Mouse (Mus musculus) T-cell, adult 2 months (primary cell): Measurements from ENCODE around the gene Hist2h2aa2.
"Not testable (repeated sequence)": the region's sequence is repeated elsewhere in the genome, so short reads cannot be mapped to it uniquely, and the experiment has no call there.

ENCODE experiments used
- DNase-seq: peaks from one replicate; pipeline ENCODE4 v3.0.0; 2022; ENCODE audit warnings: low spot score

Hist2h2aa2 gene

DNA sequence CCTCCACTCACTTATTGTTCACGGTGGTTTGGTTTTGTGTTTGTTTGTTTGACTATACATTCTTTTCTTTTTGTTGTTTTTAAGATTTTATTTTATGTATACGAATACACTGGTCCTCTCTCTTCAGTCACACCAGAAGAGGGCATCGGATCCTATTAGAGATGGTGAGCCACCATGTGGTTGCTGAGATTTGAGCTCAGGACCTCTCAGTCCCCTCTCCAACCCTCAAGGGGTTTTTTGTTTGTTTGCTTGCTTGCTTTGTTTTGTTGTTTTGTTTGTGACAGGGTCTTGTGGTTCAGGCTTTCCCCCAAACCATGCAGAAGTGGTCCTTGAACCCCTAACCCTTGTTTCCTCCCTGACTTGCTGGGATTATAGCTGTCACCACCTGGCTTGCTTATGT lies 21.5 kb upstream of the Hist2h2aa2 start:
- no peak for DNase-seq

DNA sequence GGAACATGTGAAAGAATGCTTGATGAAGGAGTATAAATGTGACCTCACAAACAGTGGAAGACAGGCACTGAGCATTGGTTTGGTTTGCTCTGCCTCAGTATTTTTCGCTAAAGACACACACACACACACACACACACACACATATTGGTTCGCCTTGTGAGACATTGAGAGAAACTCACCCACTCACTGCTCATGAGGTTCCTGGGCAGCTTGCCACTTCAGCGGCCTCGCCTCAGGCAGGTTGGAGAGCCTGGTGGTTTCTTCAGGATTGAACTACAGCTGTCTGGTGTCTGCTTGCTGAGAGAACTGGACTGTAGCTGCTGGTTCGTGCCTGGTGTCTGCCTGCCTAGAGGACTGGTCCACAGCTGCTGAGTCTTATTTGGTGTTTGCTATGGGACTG lies 20.1 kb upstream of the Hist2h2aa2 start:
- no peak for DNase-seq

DNA sequence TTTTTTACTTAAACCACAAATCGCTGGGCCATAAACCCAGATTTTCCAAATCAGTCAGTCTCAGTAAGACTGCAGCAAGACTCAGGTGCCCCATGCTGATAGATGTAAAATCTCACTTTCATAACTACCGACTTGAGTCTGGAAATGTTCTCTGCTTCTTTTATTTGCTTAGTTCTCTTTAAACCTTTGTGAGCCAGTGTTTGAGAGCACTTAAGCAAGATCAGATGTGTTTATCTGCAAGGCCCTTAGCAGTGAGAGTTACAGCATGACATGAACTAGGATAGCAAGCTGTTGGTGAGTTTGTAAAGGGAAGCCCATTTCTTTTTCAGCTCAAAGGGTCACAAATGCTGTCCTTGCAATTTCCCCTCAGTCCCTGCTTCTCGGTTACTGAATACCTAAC lies 17.1 kb upstream of the Hist2h2aa2 start:
- no peak for DNase-seq

DNA sequence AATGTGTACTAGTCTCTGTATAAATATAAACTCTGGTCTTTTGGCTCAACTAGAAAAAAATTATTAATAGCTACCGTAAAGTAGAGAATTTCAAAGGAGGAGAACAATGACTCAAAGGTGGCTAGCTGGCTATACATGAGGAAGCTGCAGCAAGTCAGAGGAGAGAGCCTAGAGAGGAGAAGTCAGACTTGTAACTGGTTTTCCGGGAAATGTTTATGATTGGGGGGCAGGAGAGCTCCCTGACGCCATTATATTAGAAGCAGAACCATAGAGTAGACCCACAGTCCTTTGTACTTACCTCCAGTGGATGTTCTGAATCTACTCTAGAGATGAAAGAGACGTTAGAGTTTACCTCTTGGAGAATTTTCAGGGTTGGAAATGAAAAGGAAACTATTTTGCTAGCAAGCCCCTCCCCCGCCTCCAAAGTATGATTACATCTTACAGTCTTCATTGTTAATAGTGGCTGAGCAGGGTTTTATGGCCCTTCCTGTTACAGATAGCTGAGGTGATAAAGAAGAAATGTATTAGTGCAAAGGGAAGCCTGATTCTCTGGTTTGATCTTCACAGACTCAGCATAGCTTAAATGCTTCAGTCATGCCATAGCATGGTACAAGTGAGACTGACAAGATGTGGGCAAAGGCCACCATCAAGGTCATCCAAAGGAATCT lies 16.0 kb upstream of the Hist2h2aa2 start:
- no peak for DNase-seq

DNA sequence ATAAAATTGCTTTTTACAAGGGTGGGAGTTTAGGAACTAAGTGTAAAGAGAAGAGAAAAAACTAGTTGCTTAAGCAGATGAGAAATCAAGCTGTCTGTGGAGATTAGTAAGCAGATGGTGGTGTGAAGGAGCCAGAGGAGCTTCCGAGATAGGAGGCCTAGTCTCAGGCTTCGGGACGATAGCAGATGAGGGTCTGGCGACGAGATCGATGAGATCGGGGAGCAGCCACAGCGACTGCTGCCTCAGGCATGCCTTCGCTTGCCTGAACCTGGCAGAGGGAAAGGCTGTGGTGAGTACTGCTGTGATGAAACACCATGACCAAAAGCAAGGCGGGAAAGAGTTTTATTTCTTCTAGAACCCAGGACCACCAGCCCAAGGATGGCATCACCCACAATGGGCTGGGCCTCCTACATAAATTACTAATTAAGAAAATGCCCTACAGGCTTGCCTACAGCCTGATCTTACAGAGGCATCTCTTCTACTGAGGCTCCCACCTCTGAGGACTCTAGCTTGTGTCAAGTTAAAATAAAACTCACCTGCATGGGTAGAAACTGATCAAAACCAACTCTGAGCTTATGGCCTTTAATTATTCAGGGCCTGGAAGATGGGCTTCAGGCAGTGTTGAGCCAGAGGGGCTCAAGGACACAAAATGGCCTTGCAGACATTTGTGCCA lies 14.7 kb upstream of the Hist2h2aa2 start:
- DNase-seq, result no peak

DNA sequence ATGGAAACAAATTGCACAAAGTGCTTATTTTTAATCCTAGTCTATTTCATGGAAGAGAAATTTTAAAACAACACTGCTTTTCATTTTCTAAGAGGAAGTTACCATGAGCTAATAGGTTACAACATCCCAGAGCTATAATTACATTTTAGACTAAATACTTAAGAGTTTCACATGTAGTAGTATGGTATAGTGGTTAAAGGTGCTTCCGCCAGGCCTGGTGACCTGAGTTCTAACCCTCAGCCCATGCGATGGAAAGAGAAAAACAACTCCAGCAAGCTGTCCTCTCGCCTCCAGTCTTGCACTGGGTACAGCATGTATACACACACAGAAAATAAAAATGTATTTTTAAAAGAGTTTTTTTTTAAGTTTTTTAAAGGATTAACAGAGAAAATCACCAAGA lies 11.7 kb upstream of the Hist2h2aa2 start:
- no peak for DNase-seq

DNA sequence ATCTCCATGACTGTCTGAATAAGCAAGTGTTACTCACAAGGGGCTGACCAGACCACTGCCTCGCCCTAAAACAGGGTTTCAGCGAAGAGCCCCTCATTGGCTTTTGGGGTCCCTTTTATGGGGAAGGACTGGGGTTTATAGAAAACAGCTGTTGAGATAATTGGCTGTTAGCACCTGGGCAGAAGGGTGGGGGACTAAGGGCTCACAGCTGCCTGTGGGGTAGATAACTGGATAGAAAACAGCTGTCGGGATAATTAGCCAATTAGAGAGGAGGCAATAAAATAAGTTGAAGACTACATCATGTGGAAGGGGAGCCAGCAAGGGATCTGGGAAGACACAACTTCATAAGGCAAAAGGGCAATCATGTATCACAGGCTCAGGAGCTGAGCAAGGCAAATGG lies 10.8 kb upstream of the Hist2h2aa2 start:
- no peak for DNase-seq

DNA sequence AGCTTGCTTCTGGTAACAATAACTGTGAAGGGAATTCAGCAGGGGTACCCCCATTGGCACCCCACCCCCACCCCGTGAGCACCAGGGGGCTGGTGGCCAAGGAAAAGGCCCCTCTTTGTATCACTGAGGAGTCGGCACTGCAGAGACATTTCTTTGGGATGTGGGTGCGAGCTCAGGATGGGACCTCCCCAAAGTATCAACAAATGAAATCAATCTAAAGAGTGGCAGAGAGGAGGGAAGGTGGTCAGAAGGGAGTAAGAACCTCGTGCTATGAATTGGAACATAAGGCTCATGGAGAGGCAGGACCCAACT lies 8.9 kb upstream of the Hist2h2aa2 start:
- no peak for DNase-seq

DNA sequence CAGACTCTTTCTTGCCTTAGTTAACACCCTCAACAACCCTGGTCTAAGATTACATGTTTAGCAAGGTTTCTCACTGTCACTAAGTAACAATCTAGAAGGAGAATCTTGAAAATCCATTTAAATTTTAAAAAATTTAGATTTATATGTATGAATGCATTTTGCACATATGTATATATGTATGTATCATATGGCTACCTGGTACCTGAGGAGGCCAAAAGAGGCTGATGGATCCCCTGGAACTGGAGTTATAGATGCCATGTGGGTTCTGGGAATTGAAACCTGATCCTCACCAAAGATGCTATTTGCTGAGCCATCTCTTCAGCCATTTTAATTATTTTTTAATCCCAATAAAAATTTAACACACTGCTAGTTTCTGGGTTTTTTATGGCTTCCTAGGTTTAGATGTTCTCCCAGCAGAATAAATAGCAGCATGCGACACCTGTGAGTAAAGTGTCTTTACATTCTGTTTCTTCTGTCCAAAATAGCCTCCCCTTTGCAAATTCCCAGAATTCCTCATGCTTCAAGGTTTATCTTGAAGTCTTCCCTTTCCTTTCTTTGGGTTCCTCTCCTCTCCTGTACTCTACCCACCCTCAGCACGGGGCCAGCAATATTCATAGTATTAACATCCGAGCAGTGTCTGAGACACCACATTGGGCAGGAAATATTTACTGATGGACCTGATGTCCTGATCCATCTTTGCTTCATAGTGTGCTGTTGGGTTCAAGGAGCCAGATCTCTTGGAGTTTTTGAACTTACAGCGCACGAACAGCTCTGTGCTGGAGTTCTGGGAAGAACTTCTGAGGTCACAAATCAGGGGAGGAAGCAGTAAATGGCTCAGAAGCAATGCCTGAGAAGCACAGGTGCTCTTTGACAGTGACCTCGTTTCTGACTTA lies 8.3 kb upstream of the Hist2h2aa2 start:
- DNase-seq, result no peak

DNA sequence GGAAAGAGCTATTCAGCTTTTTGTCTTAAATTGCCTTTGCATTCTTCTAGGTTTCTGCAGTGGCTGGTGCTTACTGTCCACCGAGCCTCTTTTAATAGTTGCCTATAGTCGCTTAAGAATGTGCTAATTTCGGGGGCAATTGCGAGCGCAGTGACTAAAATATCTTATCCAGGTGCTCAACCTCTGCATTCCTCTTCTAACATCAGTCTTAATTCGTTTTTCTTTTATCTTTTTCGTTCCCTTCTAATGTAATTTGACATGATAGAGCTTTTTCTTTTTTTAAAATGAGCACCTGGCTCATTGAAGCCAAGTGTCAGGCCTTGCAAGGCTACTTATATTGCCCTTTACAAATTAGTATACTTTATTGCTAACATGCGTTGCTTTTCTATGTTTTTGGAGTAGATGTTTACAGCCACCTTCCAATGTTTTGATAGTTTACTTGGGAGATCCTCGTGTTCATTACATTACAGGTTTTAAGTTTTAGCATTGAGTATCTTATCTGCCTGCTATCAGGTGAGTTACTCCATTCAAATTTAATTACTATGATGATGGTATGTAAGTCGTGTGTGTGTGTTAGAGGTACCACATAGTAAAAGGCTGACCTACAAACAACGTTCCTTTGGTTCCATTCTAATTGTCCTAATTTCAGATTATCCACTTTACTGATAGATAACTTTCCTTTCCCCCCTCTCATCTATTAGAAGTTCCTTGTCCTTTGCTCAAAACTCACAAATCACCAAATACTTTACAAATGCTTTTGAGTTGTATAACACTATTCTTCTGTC lies 7.5 kb upstream of the Hist2h2aa2 start:
- DNase-seq, result no peak

DNA sequence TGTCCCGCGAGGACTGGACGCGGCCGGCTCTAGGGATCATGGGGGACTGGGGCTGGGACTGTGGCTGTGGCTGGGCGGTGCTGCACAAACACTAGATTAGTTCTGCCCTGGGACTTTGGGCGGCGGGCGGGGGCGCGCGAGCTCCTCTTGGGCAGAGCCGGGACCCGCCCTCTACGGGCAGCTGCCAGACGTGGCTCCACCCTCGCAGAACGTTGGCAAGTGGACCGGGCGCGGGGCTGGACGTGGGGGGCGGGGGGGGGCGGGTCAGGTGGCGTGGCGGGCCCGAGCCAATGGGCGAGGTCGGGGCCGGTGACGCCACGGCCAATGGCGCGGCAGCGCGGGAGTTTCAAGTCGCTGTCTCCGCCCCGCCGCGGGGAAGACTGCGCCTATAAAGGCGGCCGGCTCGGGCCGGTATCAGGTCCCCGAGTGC lies 6.4 kb upstream of the Hist2h2aa2 start, which contains the start of gene Hist2h3c1:
Hist2h3c1 (plus strand) TSS at position 259 of the 430 bp plus-strand sequence.
- not testable (repeated sequence) for DNase-seq

DNA sequence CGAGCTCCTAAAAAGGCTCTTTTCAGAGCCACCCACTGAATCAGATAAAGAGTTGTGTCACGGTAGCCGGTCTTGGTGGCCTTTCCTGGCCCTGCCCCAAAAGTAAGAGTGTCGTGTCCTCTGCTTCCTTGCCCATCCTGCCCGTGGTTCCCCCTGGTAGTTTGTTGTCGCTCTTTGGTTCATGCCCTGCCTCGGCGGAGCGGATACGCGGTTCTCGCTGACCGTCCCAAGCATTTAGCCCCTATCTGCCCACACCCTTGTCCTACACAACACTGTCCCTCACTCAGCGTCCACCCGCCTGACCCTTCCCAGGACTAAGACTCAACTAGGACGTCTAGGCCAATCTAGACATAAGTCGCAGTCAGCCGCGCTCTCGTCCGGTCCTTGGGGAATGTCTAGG lies 5.9 kb upstream of the Hist2h2aa2 start:
- DNase-seq, result not testable (repeated sequence)

DNA sequence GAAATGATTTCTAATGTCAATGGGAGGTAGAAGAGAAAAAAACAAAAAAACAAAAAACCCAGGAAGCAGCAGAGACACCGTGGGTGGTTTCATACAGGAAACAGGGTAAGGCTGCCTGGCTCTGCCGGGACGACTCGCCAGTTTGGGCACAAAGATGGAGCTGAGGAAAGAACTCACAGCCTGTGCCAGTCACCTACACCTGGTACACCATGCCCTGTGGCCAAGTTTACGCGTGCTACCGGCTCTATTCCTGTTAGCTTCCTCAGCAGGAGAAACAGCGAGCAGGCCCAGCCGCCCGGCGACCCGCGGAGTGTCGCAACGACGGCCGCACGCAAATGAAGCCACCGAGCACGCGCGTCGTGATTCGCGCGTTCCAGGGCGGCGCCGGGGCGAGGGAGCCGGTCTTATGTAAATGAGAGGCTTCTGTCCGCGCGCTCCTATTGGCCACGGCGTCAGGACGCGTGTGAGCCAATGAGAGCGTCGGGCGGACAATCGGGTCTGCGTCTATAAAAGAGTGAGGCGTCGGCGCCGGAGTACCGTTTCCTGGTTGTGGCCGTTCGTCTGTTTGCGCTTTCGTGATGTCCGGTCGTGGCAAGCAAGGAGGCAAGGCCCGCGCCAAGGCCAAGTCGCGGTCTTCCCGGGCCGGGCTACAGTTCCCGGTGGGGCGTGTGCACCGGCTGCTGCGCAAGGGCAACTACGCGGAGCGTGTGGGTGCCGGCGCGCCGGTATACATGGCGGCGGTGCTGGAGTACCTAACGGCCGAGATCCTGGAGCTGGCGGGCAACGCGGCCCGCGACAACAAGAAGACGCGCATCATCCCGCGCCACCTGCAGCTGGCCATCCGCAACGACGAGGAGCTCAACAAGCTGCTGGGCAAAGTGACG lies 5.2 kb upstream of the Hist2h2aa2 start, which contains the start of gene Hist2h2aa1:
Hist2h2aa1 (plus strand) TSS at position 495 of the 884 bp plus-strand sequence.
- DNase-seq, result peak; percentile 82

DNA sequence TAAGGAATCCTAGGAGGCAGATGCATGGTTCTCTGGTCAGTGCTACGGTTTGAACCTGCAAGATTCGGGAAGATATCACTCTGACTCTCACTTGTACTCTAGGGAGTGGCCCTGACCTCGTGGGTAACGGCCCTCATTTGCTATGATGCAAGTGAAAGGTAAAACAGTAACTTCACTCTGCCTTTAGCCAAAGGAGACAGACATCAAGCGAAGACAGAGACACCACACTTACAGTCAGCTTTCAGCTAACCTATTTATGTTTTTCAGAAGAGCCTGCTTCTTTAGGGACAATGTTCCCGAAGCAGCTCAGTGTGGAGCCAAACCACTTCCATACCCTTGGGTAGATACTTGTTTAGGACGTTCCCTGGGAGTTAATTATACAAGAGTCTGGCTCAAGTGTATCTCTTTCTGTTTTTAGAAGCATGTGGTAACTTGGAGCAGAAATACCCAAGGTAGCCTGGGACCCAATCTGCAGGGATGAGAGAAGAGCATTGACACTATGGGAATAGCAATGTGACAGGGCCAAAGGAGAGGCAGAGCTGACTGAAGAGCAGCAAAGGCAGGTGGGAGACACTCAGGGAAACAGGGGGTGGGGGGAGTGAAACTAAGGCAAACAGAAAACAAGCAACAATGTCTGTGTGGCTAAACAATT lies 4.0 kb upstream of the Hist2h2aa2 start:
- DNase-seq, result no peak

DNA sequence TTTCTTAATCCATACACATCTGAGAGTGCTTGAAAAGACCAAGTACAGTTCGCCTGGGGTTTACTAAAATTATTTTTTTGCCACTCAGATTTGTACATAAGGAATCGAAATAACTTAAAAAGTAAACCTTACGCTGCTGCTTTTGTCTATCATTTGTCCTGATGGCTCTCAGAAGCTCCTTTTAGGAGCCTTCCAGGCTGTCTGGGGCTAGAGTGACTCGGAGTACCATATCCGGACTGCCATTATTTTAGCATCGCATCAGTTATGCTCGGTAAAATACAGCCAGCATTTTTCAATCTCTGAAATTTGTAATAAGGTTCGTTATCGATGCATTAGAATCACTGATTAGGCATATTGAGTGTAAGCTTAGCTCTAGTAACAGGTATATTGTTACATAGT lies 722 bp upstream of the Hist2h2aa2 start:
- no peak for DNase-seq

DNA sequence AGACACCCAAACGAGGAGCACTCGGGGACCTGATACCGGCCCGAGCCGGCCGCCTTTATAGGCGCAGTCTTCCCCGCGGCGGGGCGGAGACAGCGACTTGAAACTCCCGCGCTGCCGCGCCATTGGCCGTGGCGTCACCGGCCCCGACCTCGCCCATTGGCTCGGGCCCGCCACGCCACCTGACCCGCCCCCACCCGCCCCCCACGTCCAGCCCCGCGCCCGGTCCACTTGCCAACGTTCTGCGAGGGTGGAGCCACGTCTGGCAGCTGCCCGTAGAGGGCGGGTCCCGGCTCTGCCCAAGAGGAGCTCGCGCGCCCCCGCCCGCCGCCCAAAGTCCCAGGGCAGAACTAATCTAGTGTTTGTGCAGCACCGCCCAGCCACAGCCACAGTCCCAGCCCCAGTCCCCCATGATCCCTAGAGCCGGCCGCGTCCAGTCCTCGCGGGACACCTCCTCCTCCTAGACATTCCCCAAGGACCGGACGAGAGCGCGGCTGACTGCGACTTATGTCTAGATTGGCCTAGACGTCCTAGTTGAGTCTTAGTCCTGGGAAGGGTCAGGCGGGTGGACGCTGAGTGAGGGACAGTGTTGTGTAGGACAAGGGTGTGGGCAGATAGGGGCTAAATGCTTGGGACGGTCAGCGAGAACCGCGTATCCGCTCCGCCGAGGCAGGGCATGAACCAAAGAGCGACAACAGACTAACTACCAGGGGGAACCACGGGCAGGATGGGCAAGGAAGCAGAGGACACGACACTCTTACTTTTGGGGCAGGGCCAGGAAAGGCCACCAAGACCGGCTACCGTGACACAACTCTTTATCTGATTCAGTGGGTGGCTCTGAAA lies 902 bp downstream of the Hist2h2aa2 start, which contains the start of gene Hist2h3c2:
Hist2h3c2 (minus strand) TSS at position 174 of the 840 bp plus-strand sequence.
- peak; percentile 45 for DNase-seq

DNA sequence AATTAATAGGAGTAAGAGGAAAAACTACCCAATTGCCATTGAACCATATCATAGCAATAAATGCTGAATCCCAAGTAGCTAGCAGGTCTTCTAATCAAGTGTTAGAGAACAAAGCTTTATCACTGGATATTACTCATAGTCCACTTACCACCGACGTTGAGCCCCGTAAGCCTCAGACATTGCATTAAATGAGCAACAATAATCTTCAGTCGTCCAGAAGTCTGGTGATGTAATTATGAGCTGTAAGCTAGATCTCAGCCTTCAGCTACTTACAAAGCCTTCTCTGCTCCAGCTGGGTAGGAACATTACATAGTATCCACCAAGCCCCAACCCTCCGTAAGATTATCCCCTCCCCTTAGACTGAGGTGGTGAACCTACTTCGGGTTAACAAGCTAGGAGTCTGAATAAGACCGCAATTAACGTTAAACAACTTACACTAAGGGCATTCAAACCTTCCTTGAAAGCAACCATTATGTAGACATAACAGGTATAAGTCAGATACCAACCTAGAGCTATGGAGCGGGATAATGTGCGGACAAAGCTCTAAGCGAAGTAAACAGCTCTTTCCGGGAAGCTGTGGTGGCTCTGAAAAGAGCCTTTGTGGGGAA lies 2.1 kb downstream of the Hist2h2aa2 start:
- DNase-seq, result no peak

DNA sequence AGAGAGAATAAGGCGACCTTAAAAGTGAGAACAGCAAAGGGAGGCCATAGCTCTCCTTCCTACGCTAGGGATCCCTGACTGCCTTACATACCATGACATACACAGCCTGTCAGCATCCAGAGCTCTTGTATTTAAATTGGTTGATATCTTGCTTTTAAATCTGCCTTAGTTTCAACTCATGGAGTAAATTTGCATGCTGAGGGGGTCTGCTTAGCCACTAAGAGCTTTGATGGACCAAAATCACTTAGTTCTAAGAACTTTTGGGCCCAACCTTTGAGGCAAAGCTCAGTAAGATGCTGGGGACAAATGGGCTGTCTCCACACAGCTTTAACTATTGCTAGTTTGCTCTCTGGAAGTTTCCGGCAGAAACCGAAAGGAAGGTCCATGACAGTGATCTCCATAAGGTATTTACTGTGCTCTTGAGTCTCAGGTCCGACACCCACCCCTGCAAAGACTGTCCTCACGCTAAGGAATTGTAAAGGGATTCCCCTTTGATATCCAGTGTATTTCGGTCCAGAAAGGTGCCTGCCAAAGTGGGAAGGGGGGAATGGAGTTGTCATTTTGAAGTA lies 2.7 kb downstream of the Hist2h2aa2 start:
- DNase-seq, result no peak
